Mouse (Mus musculus): ENCODE results near the gene Bcap29. TPM values are rescaled to one million over a fixed set of nuclear protein-coding genes. Genes with fewer than 3 reads are reported as not detected.
"Not testable (repeated sequence)": the region's sequence is repeated elsewhere in the genome, so short reads cannot be mapped to it uniquely, and the experiment has no call there.

The Bcap29 gene
- 31.8 and 32.7 TPM in 2 replicates for polyA plus RNA-seq (2015; fragmentation: Nextera tagmentation; extraction: Ambion mirVana)

DNA sequence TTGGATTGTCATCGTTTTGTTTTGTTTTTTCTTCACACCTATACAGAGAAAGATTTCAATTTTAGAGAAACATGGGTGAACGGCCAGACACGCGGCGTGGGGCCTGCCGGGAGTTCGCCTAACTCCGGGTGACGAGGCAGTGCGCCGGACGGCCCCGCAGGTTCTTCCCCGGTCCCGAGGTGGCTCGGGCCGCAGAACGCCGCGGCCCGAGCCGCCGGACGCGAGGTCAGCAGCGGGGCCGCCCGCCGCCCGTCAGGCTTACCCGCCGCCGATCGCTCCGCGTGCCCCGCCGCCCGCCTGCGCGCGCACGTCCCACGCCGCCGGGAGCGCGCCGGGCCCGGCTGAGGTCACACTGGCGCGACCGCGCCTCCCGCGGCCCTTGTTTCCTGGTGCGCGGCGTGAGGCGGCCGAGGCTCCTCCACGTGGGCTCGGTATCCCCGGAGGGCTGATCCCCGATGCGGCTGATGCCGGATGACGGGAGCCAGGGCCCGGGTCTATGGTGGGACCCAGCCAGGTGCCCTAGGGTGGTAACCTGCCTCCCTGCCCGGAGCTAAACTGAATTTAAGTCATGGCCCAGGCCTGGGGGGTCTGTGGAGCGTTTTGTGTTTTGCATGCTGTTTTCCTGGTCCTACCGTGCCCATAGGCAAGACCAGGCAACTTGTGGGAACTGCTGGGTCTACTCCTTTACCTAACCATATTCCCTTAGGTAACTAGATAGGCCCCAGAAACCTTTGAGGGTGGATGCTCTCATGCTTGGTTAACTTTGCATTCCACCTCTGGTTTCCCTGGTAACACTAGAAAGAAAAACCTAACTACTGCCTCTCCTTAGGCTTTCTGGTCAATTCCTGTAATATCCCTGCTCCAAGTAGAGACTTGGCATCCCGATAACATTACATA lies at the start of gene Bcap29:
Gene Bcap29 (minus strand): TSS at position 316 of the 897 bp plus-strand sequence.
- peak within 1 kb of the TSS; percentile 64 for H3K4me3 ChIP-seq
- H3K36me3 ChIP-seq: peaks cover 5% of the 10 kb centered on the region; the same call in 1 of the 2 replicates
- H3K27me3 ChIP-seq: no peaks in the 10 kb centered on the region
- peak within 1 kb of the TSS; percentile 75 for H3K4me2 ChIP-seq
- no peaks in the 10 kb centered on the region for H3K9me3 ChIP-seq
- ATAC-seq (ENCODE audit: insufficient number of reproducible peaks, insufficient read depth, low FRiP score, low TSS enrichment, low read depth): peak; percentile 79
- H3K4me1 ChIP-seq: peaks cover 12% of the 10 kb centered on the region
- H3K9ac ChIP-seq: peak within 1 kb of the TSS; percentile 85
- 3% methylated on average over 65 of the region's 73 CpGs for WGBS
- peak within 1 kb of the TSS; percentile 83 for H3K27ac ChIP-seq

DNA sequence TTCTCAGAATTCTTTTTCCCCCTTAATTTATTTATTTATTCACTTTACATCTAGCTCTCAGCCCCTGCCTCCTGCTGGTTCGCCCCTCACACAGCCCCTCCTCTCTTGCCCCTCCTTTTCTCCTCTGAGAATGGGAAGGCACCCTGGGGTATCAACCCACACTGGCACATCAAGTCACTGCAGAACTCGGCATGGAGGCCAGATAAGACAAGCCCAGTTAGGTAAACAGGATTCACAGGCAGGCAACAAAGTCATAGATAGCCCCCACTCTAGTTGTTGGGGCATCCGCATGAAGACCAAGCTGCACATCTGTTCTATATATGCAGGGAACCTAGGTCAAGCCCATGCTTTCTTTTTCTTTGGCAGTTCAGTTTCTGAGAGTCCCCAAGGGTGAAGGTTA lies 32.7 kb upstream of the Bcap29 start:
- Histone ChIP-seq H3K36me3 (peaks cover 59% of the 10 kb centered on the region), H3K27ac (no peak overlapping the region), H3K4me1 (no peaks in the 10 kb centered on the region), H3K4me2 (no peak overlapping the region), H3K9me3 (no peaks in the 10 kb centered on the region), H3K27me3 (no peaks in the 10 kb centered on the region), H3K9ac (no peak overlapping the region), H3K4me3 (no peak overlapping the region)
- no peak for ATAC-seq (ENCODE audit: insufficient number of reproducible peaks, insufficient read depth, low FRiP score, low TSS enrichment, low read depth)
- WGBS: 65% methylated on average over 3 of the region's 3 CpGs

DNA sequence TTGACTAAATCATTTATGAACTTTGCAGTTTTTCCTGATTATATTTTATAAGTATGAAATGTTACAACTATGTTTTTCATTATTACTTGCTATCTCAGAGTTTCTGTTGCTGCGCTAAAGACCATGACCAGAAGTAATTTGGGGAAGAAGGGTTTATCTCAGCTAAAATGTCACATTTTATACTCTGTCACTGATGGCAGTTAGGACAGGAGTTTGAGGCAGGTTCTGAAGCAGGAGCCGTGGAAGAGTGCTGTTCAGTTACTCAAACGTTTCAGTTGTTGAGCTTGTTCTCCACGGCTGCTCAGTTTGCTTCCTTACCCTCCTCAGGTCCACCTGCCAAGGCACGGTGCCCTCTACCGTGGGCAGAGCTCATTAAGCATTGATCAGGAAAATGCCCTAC lies 31.5 kb upstream of the Bcap29 start:
- H3K27ac ChIP-seq: no peak overlapping the region
- H3K9ac ChIP-seq: no peak overlapping the region
- ATAC-seq (ENCODE audit: insufficient number of reproducible peaks, insufficient read depth, low FRiP score, low TSS enrichment, low read depth): no peak
- H3K27me3 ChIP-seq: no peaks in the 10 kb centered on the region
- no peaks in the 10 kb centered on the region for H3K4me1 ChIP-seq
- H3K4me3 ChIP-seq: no peak overlapping the region
- H3K36me3 ChIP-seq: peaks cover 56% of the 10 kb centered on the region
- WGBS: 54% methylated on average over 6 of the region's 6 CpGs
- no peaks in the 10 kb centered on the region for H3K9me3 ChIP-seq
- H3K4me2 ChIP-seq: no peak overlapping the region

DNA sequence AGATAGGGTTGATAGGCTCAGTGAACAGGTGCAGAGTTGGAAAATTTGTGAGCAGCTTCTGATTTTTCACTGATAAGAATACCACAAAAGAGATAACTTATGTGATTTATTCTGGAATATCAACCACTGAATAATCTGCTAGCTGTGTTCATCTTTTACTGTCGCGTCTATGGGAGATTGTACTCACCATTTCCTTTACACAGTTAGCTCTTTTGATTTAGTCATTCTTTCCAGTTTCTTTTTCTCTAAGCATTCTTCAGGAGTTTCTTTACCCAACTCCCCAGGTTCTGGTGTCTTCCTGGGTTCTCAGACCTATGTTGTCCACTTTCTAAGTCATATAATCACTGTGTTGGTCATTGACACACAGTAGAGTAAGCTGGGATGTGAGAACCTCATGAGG lies 22.4 kb upstream of the Bcap29 start:
- Histone ChIP-seq H3K27me3 (no peaks in the 10 kb centered on the region), H3K4me3 (no peak overlapping the region), H3K9ac (no peak overlapping the region), H3K36me3 (peaks cover under 1% of the 10 kb centered on the region), H3K4me2 (no peak overlapping the region), H3K27ac (no peak overlapping the region), H3K4me1 (peaks cover 7% of the 10 kb centered on the region), H3K9me3 (no peaks in the 10 kb centered on the region)
- 95% methylated on average over 2 of the region's 2 CpGs for WGBS
- no peak for ATAC-seq (ENCODE audit: insufficient number of reproducible peaks, insufficient read depth, low FRiP score, low TSS enrichment, low read depth)

DNA sequence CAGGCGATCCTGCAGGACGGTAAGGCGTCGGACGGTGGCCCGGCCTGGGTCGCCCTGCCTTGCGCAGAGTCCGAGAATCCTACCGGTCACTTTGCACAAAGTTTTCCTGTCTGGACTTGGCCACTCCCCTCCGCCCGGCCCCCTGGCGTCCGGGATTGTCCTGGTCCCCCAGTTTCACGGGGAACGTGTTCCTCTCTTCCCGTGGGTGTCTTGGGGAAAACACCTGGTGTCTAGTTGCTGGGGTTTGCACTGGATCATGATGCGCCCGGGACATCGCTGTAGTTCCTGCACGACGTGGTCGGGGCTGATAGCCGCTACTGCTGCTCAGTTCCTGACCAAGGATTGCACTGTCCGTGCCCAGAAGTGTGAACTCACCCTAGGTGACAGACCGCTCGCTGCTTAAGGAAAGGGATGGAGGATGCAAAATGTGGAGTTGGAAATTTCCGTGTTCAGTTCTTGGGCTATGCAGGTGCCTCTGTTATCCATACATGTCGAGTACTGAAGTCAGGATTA lies 20.6 kb upstream of the Bcap29 start:
- WGBS: under 1% methylated on average over 29 of the region's 29 CpGs
- H3K27ac ChIP-seq: peak overlapping the region; percentile 85
- H3K9me3 ChIP-seq: no peaks in the 10 kb centered on the region
- peak; percentile 73 for ATAC-seq (ENCODE audit: insufficient number of reproducible peaks, insufficient read depth, low FRiP score, low TSS enrichment, low read depth)
- peak overlapping the region; percentile 87 for H3K9ac ChIP-seq
- peak overlapping the region; percentile 74 for H3K4me2 ChIP-seq
- no peaks in the 10 kb centered on the region for H3K36me3 ChIP-seq
- H3K4me1 ChIP-seq: peaks cover 7% of the 10 kb centered on the region
- no peaks in the 10 kb centered on the region for H3K27me3 ChIP-seq
- H3K4me3 ChIP-seq: peak overlapping the region; percentile 85

DNA sequence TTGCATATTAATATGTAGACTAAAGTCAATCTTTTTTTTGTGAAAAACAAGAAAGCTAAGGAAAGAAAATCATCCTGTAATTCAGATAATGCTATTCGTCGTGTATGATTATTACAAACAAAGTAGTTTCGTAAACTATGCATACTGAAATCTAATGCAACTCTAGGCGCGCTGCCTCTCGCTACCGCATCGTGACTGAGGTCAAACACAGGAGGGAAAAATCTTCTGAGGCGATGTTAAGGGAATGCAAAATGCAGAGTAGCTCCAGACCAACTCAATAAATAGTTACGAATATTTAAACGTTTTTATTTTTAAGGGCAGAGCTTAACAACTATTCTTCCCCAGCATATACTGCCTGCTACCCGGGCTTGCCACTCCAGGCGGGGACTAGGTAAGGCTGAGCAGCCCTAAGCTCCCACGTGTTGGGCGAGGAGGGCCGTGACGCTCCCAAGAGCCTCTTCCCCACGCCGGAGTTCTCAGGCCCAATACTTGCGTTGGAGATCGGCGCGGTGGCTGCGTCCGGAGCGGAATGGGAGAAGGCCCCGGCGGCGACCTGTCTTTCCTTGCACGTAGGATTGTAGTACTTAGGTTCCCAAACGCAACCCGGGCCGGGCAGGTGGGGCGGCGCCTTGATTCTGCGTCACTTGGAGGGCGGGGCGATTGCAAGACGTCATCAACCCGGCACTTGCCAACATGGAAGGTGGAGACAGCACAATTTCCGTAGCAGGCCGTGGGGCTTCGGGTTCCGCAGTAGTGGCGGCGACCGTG lies 19.9 kb upstream of the Bcap29 start, which contains the start of the genes Dus4l and Cog5:
Gene Dus4l (minus strand): TSS at position 630 of the 768 bp plus-strand sequence.
Gene Cog5 (plus strand): TSS at position 673 of the 768 bp plus-strand sequence.
- Histone ChIP-seq H3K4me1 (peaks cover 7% of the 10 kb centered on the region), H3K9ac (peak within 1 kb of the TSS; percentile 87), H3K27ac (peak within 1 kb of the TSS; percentile 85), H3K4me2 (peak within 1 kb of the TSS; percentile 74), H3K36me3 (no peaks in the 10 kb centered on the region), H3K27me3 (no peaks in the 10 kb centered on the region), H3K4me3 (peak within 1 kb of the TSS; percentile 85), H3K9me3 (no peaks in the 10 kb centered on the region)
- peak; percentile 91 for ATAC-seq (ENCODE audit: insufficient number of reproducible peaks, insufficient read depth, low FRiP score, low TSS enrichment, low read depth)
- under 1% methylated on average over 47 of the region's 47 CpGs for WGBS

DNA sequence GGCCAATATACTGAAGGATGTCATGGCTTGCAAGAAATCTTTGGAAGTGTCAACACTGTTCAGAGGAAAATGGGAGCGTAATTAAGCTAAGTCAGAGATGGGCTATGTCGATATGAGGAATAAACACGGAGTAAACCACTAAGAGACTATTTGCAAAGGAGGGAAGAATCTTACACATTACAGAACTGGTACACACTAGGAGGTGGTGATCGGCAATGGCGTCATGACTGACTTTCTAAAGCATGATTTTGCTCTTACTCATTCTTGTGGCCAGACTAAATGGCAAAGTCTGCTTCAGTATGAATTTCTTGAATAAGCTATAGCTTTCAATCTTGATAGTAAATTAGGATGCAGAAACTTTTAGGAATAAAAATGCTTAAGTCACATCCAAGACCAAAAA lies 19.2 kb upstream of the Bcap29 start:
- Histone ChIP-seq H3K4me1 (peaks cover 7% of the 10 kb centered on the region), H3K9me3 (no peaks in the 10 kb centered on the region), H3K36me3 (no peaks in the 10 kb centered on the region), H3K27ac (no peak overlapping the region), H3K27me3 (no peaks in the 10 kb centered on the region), H3K4me2 (peak overlapping the region; percentile 58), H3K4me3 (peak overlapping the region; percentile 85; the same call in 1 of the 2 replicates), H3K9ac (0 out of 2 replicates have a peak overlapping the region, but pooled peaks have one; percentile 16)
- ATAC-seq (ENCODE audit: insufficient number of reproducible peaks, insufficient read depth, low FRiP score, low TSS enrichment, low read depth): no peak
- WGBS: 72% methylated on average over 5 of the region's 5 CpGs

DNA sequence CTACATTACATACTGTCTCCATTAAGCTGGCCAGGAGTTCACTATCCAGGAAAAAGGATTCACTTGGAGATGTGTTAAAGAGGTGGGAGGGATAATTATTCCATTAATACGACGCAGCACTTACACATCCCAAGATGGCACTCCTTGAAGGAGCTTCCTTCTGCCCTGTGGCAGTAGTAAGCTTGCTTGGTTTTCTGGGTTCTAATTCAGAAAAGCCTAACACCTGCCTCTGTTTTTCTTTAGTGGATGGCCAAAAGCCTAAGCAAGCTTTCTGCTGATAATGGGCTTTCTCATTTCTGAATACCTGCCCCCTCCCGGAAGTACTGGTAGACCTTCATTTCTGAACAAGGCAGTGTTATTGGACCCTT lies 766 bp upstream of the Bcap29 start:
- Histone ChIP-seq H3K27me3 (no peaks in the 10 kb centered on the region), H3K9me3 (no peaks in the 10 kb centered on the region), H3K9ac (no peak overlapping the region), H3K27ac (no peak overlapping the region; the same call in 1 of the 2 replicates), H3K36me3 (0 out of 2 replicates have a peak, but pooled peaks cover 3% of the 10 kb centered on the region), H3K4me3 (peak overlapping the region; percentile 64; the same call in 1 of the 2 replicates), H3K4me1 (peaks cover 12% of the 10 kb centered on the region), H3K4me2 (peak overlapping the region; percentile 75)
- 0 out of 2 replicates have a peak, but pooled peaks have one; percentile 10 for ATAC-seq (ENCODE audit: insufficient number of reproducible peaks, insufficient read depth, low FRiP score, low TSS enrichment, low read depth)
- whole genome bisulfite sequencing: 87% methylated on average over 3 of the region's 3 CpGs

DNA sequence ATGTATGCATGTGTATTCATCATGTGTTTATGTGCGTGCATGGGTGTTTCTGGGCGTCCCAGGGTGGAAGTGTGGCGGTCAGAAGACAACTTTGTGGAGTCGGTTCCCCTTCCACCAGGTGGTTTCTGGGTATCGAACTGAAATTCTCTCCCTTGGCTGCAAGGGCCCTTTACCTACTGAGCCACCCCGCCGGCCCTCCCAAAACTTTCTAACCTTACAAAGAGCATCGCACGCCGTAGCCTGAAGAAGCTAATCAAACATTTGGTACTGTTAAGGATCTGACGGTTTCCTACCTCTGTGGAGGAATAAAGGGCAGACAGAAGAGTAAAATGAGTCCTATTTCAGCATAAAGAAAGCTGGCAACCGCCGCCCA lies 502 bp downstream of the Bcap29 start:
- H3K4me2 ChIP-seq: peak overlapping the region; percentile 75

DNA sequence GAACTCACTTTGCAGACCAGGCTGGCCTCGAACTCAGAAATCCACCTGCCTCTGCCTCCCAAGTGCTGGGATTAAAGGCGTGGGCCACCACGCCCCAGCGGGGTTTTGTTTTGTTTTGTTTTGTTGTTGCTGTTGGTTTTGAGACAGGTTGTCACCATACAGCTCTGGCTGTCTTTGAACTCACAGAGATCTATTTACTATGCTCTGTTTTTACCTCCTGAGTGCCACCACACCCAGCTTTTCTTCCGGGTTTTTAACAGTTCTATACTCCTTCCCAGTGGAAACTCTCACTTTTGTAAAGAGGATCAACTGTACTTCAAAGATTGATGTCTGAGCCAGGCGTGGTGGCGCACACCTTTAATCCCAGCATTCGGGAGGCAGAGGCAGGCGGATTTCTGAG lies 6.1 kb downstream of the Bcap29 start:
- not testable (repeated sequence) for H3K4me3 ChIP-seq; H3K4me1 ChIP-seq; H3K27me3 ChIP-seq; H3K27ac ChIP-seq; H3K9ac ChIP-seq; H3K4me2 ChIP-seq; ATAC-seq (ENCODE audit: insufficient number of reproducible peaks, insufficient read depth, low FRiP score, low TSS enrichment, low read depth); H3K9me3 ChIP-seq
- WGBS: 92% methylated on average over 9 of the region's 9 CpGs
- peaks cover 31% of the 10 kb centered on the region for H3K36me3 ChIP-seq

More for the DNA sequence above, 502 bp downstream of the Bcap29 start:
- no peak for ATAC-seq (ENCODE audit: insufficient number of reproducible peaks, insufficient read depth, low FRiP score, low TSS enrichment, low read depth)
- Histone ChIP-seq H3K27ac (peak overlapping the region; percentile 83; the same call in 1 of the 2 replicates), H3K36me3 (peaks cover 5% of the 10 kb centered on the region; the same call in 1 of the 2 replicates), H3K4me3 (peak overlapping the region; percentile 64), H3K9me3 (no peaks in the 10 kb centered on the region), H3K4me1 (peaks cover 12% of the 10 kb centered on the region), H3K27me3 (no peaks in the 10 kb centered on the region), H3K9ac (peak overlapping the region; percentile 85)
- WGBS: 7% methylated on average over 13 of the region's 13 CpGs

DNA sequence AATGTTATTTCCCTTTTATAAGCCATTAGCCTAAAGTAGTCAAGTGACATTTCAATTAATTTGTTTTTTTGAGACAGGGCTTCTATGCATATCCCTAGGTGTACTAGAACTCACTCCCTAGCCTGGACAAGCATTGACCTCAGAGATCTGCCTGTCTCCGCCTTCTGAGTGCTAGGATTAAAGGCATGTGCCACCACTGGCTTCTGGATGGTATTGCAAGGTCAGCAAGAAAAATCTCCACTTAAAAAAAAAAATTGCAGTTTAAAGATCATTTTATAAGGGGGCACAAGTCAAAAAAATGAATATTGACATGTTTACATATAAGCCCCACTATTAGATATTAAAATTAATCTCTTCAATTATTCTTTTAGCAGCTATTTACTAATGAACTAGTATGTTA lies 9.4 kb downstream of the Bcap29 start:
- Histone ChIP-seq H3K27ac (no peak overlapping the region), H3K36me3 (peaks cover 40% of the 10 kb centered on the region), H3K9ac (no peak overlapping the region), H3K9me3 (no peaks in the 10 kb centered on the region), H3K4me2 (no peak overlapping the region), H3K4me1 (peaks cover 3% of the 10 kb centered on the region; the same call in 1 of the 2 replicates), H3K27me3 (no peaks in the 10 kb centered on the region), H3K4me3 (no peak overlapping the region)
- no peak for ATAC-seq (ENCODE audit: insufficient number of reproducible peaks, insufficient read depth, low FRiP score, low TSS enrichment, low read depth)
- 89% methylated on average over 1 of the region's 1 CpGs for WGBS

All from embryonic facial prominence, embryonic 13.5 days (tissue).